Mouse (Mus musculus): ENCODE measurements around the gene Atp5l. TPM values are rescaled to one million over a fixed set of nuclear protein-coding genes. Genes with fewer than 3 reads are reported as not detected.
A peak's percentile ranks its signal among the peaks of the same experiment; 100 is the strongest.
"Not testable (repeated sequence)": the region's sequence is repeated elsewhere in the genome, so short reads cannot be mapped to it uniquely, and the experiment has no call there.

Gene Atp5l
- 100 to 1,000 TPM; 458 to 535 TPM for total RNA-seq (2021)
- long read RNA-seq, experiment 1, full-length matches to known transcripts = 469 of 472 reads
- long read RNA-seq, experiment 1, partial matches to known transcripts = 2 of 472 reads
- long read RNA-seq, experiment 1, other reads (novel, unspliced or antisense) = 1 of 472 reads
- long read RNA-seq, experiment 2, full-length matches to known transcripts = 303 of 306 reads
- long read RNA-seq, experiment 2, partial matches to known transcripts = 0 of 306 reads
- long read RNA-seq, experiment 2, other reads (novel, unspliced or antisense) = 3 of 306 reads

GRCm38 (mm10) chr9:44920374-44921122 is at the start of gene Atp5l:
Gene Atp5l, minus strand, starts transcription at chr9:44920742.
- DNase-seq (ENCODE audit: low spot score in 2 of 2) = peak; percentile 56 to 76

GRCm38 (mm10) chr9:44969450-44969849 is 48.9 kb upstream of the Atp5l start:
- no peak for DNase-seq (ENCODE audit: low spot score in 2 of 2)

GRCm38 (mm10) chr9:44967763-44968162 is 47.2 kb upstream of the Atp5l start:
- not testable (repeated sequence) for DNase-seq (ENCODE audit: low spot score in 2 of 2)

- DNase-seq (ENCODE audit: low spot score in 2 of 2) = peak; percentile 24 to 53
Measured at GRCm38 (mm10) chr9:44966815-44967242, 46.3 kb upstream of the Atp5l start.

GRCm38 (mm10) chr9:44965833-44966466 is 45.4 kb upstream of the Atp5l start:
- DNase-seq (ENCODE audit: low spot score in 2 of 2) = no peak

GRCm38 (mm10) chr9:44965126-44965832 is 44.7 kb upstream of the Atp5l start, which contains the start of gene Ube4a:
Gene Ube4a, minus strand, starts transcription at chr9:44965600.
- DNase-seq (ENCODE audit: low spot score in 2 of 2) = peak; percentile 96 to 98

GRCm38 (mm10) chr9:44954432-44954831 is 33.9 kb upstream of the Atp5l start:
- no peak for DNase-seq (ENCODE audit: low spot score in 2 of 2)

GRCm38 (mm10) chr9:44947836-44948235 is 27.3 kb upstream of the Atp5l start:
- DNase-seq (ENCODE audit: low spot score in 2 of 2) = no peak

GRCm38 (mm10) chr9:44946185-44946695 is 25.7 kb upstream of the Atp5l start:
- DNase-seq (ENCODE audit: low spot score in 2 of 2) = no peak

- no peak for DNase-seq (ENCODE audit: low spot score in 2 of 2)
Measured at GRCm38 (mm10) chr9:44942421-44942820, 21.9 kb upstream of the Atp5l start.

- DNase-seq (ENCODE audit: low spot score in 2 of 2) = no peak
Measured at GRCm38 (mm10) chr9:44941756-44942155, 21.2 kb upstream of the Atp5l start.

- no peak for DNase-seq (ENCODE audit: low spot score in 2 of 2)
Measured at GRCm38 (mm10) chr9:44921543-44921942, 1.0 kb upstream of the Atp5l start.

GRCm38 (mm10) chr9:44921123-44921468 is 554 bp upstream of the Atp5l start:
- DNase-seq (ENCODE audit: low spot score in 2 of 2) = no peak

GRCm38 (mm10) chr9:44919606-44920005 is 936 bp downstream of the Atp5l start:
- no peak for DNase-seq (ENCODE audit: low spot score in 2 of 2)

- DNase-seq (ENCODE audit: low spot score in 2 of 2) = no peak
Measured at GRCm38 (mm10) chr9:44916196-44916595, 4.3 kb downstream of the Atp5l start.

GRCm38 (mm10) chr9:44914706-44915105 is 5.8 kb downstream of the Atp5l start:
- no peak for DNase-seq (ENCODE audit: low spot score in 2 of 2)

- no peak for DNase-seq (ENCODE audit: low spot score in 2 of 2)
Measured at GRCm38 (mm10) chr9:44911365-44911764, 9.2 kb downstream of the Atp5l start.

- no peak for DNase-seq (ENCODE audit: low spot score in 2 of 2)
Measured at GRCm38 (mm10) chr9:44905620-44906019, 14.9 kb downstream of the Atp5l start.

GRCm38 (mm10) chr9:44904964-44905363 is 15.6 kb downstream of the Atp5l start:
- peak in 1 of 2 experiments; percentile 9 for DNase-seq (ENCODE audit: low spot score in 2 of 2)

- no peak for DNase-seq (ENCODE audit: low spot score in 2 of 2)
Measured at GRCm38 (mm10) chr9:44903856-44904255, 16.7 kb downstream of the Atp5l start.

GRCm38 (mm10) chr9:44900402-44900801 is 20.1 kb downstream of the Atp5l start:
- no peak for DNase-seq (ENCODE audit: low spot score in 2 of 2)
